Mouse (Mus musculus): ENCODE data around the gene Acap1. TPM values are rescaled to one million over a fixed set of nuclear protein-coding genes. Genes with fewer than 3 reads are reported as not detected.
A peak's percentile ranks its signal among the peaks of the same experiment; 100 is the strongest.
"Not testable (repeated sequence)": the region's sequence is repeated elsewhere in the genome, so short reads cannot be mapped to it uniquely, and the experiment has no call there.

Acap1 gene
- total RNA-seq, 2 experiments from 2014 or later, result 0.27 to 1.1 TPM

- DNase-seq, result no peak
- intact Hi-C loops (cut with DNase I), result loop anchor here (5.0 to 10.0 kb wide), 3 partner anchors 77 to 225 kb away; partner anchors contain the start of genes Fgf11, Slc35g3 and Sox15
These were observed 15.6 kb downstream of the Acap1 start for GRCm38 (mm10) chr11:69879711-69880110.

GRCm38 (mm10) chr11:69878952-69879351, 16.4 kb downstream of the Acap1 start:
- intact Hi-C loops (cut with DNase I), result loop anchor here (5.0 to 10.0 kb wide), 3 partner anchors 77 to 224 kb away; partner anchors contain the start of genes Fgf11, Slc35g3 and Sox15
- DNase-seq, result no peak

- no peak for DNase-seq
- intact Hi-C loops (cut with DNase I), result loop anchor here (5.0 to 10.0 kb wide), 3 partner anchors 76 to 224 kb away; partner anchors contain the start of genes Fgf11, Slc35g3 and Sox15
These were observed 16.9 kb downstream of the Acap1 start for GRCm38 (mm10) chr11:69878399-69878798.

- DNase-seq, result no peak
- intact Hi-C loops (cut with DNase I), result loop anchor here (2.0 to 10.0 kb wide), 4 partner anchors 76 to 223 kb away; partner anchors contain the start of genes Fgf11, Slc35g3 and Sox15
These were observed 17.5 kb downstream of the Acap1 start, which contains the start of gene Tmem95 for GRCm38 (mm10) chr11:69877878-69878277. TSS of gene Tmem95 (minus strand) at chr11:69878018.

GRCm38 (mm10) chr11:69876867-69877266, 18.5 kb downstream of the Acap1 start:
- intact Hi-C loops (cut with DNase I), result loop anchor here (2.0 to 10.0 kb wide), 4 partner anchors 75 to 222 kb away; partner anchors contain the start of genes Fgf11, Slc35g3 and Sox15
- peak; percentile 81 to 83 for DNase-seq

GRCm38 (mm10) chr11:69876186-69876585, 19.2 kb downstream of the Acap1 start:
- intact Hi-C loops (cut with DNase I), result loop anchor here (2.0 to 10.0 kb wide), 4 partner anchors 74 to 221 kb away; partner anchors contain the start of genes Fgf11, Slc35g3 and Sox15
- DNase-seq, result no peak

GRCm38 (mm10) chr11:69872451-69872850, 22.9 kb downstream of the Acap1 start:
- intact Hi-C loops (cut with DNase I), result loop anchor here (10.0 kb wide), 1 partner anchor 218 kb away; the partner anchor contains the start of gene Sox15
- no peak for DNase-seq

- no peak for DNase-seq
- intact Hi-C loops (cut with DNase I), result loop anchor here (10.0 kb wide), 1 partner anchor 217 kb away; the partner anchor contains the start of gene Sox15
These were observed 23.5 kb downstream of the Acap1 start for GRCm38 (mm10) chr11:69871822-69872221.

- no peak for DNase-seq
- intact Hi-C loops (cut with DNase I), result loop anchor here (10.0 kb wide), 1 partner anchor 216 kb away; the partner anchor contains the start of gene Sox15
These were observed 24.9 kb downstream of the Acap1 start for GRCm38 (mm10) chr11:69870289-69871069.

GRCm38 (mm10) chr11:69867335-69867734, 28.0 kb downstream of the Acap1 start:
- intact Hi-C loops (cut with DNase I), result no loop called here
- no peak for DNase-seq

GRCm38 (mm10) chr11:69865561-69865960, 29.8 kb downstream of the Acap1 start:
- intact Hi-C loops (cut with DNase I), result no loop called here
- no peak for DNase-seq

GRCm38 (mm10) chr11:69864138-69864860, 31.0 kb downstream of the Acap1 start:
- intact Hi-C loops (cut with DNase I), result no loop called here
- no peak for DNase-seq

GRCm38 (mm10) chr11:69863729-69864128, 31.6 kb downstream of the Acap1 start:
- intact Hi-C loops (cut with DNase I); DNase-seq: not testable (repeated sequence)

GRCm38 (mm10) chr11:69858113-69858998, 37.0 kb downstream of the Acap1 start, which contains the start of gene Tnk1:
TSS of gene Tnk1 (minus strand) at chr11:69858730.
- intact Hi-C loops (cut with DNase I), result no loop called here
- no peak for DNase-seq

- DNase-seq, result peak in 1 of 2 experiments; percentile 20
- intact Hi-C loops (cut with DNase I), result no loop called here
These were observed 40.0 kb downstream of the Acap1 start for GRCm38 (mm10) chr11:69855347-69855746.

- DNase-seq, result no peak
- intact Hi-C loops (cut with DNase I), result no loop called here
These were observed 40.7 kb downstream of the Acap1 start for GRCm38 (mm10) chr11:69854680-69855079.

GRCm38 (mm10) chr11:69853994-69854393, 41.3 kb downstream of the Acap1 start:
- intact Hi-C loops (cut with DNase I), result no loop called here
- DNase-seq, result no peak

GRCm38 (mm10) chr11:69850754-69851153, 44.6 kb downstream of the Acap1 start:
- DNase-seq, result no peak
- intact Hi-C loops (cut with DNase I), result no loop called here

GRCm38 (mm10) chr11:69849884-69850283, 45.5 kb downstream of the Acap1 start:
- no peak for DNase-seq
- intact Hi-C loops (cut with DNase I), result no loop called here

GRCm38 (mm10) chr11:69849128-69849527, 46.2 kb downstream of the Acap1 start:
- intact Hi-C loops (cut with DNase I), result no loop called here
- no peak for DNase-seq
